Mouse (Mus musculus): ENCODE measurements around the gene Galnt9. TPM values are rescaled to one million over a fixed set of nuclear protein-coding genes. Genes with fewer than 3 reads are reported as not detected.
A peak's percentile ranks its signal among the peaks of the same experiment; 100 is the strongest.

Galnt9 gene
- polyA plus RNA-seq, 1 experiment: 0.02 TPM

- H3K27me3 ChIP-seq (ENCODE audit: control insufficient read depth, insufficient read depth, insufficient read length): no peaks in the 10 kb centered on the region
- no peak for TF ChIP-seq MYOG (IDR thresholded peaks at IDR 0.05; ENCODE audit: control insufficient read depth, extremely low read depth, insufficient read length)
- no peak for TF ChIP-seq USF1 (IDR thresholded peaks at IDR 0.05; ENCODE audit: low read depth)
- TF ChIP-seq CEBPB (IDR thresholded peaks at IDR 0.05; ENCODE audit: low read depth): no peak
- TF ChIP-seq FOSL1 (IDR thresholded peaks at IDR 0.05; ENCODE audit: insufficient read depth, low read length, poor library complexity, severe bottlenecking): no peak
- no peak for TF ChIP-seq MYOD1 (IDR thresholded peaks at IDR 0.05; ENCODE audit: control insufficient read depth, insufficient read length, low read depth)
- TF ChIP-seq CTCF (IDR thresholded peaks at IDR 0.05; ENCODE audit: control insufficient read depth, insufficient read depth, insufficient read length): no peak
- no peak for TF ChIP-seq MAX (IDR thresholded peaks at IDR 0.05)
- no peak overlapping the region for H3K4me3 ChIP-seq (ENCODE audit: insufficient read depth, poor library complexity, severe bottlenecking)
- no peaks in the 10 kb centered on the region for H3K79me2 ChIP-seq (ENCODE audit: control insufficient read depth, insufficient read depth)
- no peaks in the 10 kb centered on the region for H3K36me3 ChIP-seq (ENCODE audit: control insufficient read depth, insufficient read depth)
- no peaks in the 10 kb centered on the region for H3K79me3 ChIP-seq (ENCODE audit: low read depth)
- no peak overlapping the region for H3ac ChIP-seq (ENCODE audit: control insufficient read depth, insufficient read length, low read depth)
These were observed 92.0 kb downstream of the Galnt9 start for GRCm38 (mm10) chr5:110635951-110636707.

- Histone ChIP-seq H3K36me3 (ENCODE audit: control insufficient read depth, insufficient read depth) (no peaks in the 10 kb centered on the region), H3K27me3 (ENCODE audit: control insufficient read depth, insufficient read depth, insufficient read length) (no peaks in the 10 kb centered on the region), H3K79me3 (ENCODE audit: low read depth) (no peaks in the 10 kb centered on the region), H3ac (ENCODE audit: control insufficient read depth, insufficient read length, low read depth) (no peak overlapping the region), H3K4me3 (ENCODE audit: insufficient read depth, poor library complexity, severe bottlenecking) (no peak overlapping the region), H3K79me2 (ENCODE audit: control insufficient read depth, insufficient read depth) (no peaks in the 10 kb centered on the region)
- TF ChIP-seq MYOG (IDR thresholded peaks at IDR 0.05; ENCODE audit: control insufficient read depth, extremely low read depth, insufficient read length) (no peak), FOSL1 (IDR thresholded peaks at IDR 0.05; ENCODE audit: insufficient read depth, low read length, poor library complexity, severe bottlenecking) (no peak), CTCF (IDR thresholded peaks at IDR 0.05; ENCODE audit: control insufficient read depth, insufficient read depth, insufficient read length) (no peak)
These were observed 94.3 kb downstream of the Galnt9 start for GRCm38 (mm10) chr5:110638306-110639074.

- Histone ChIP-seq H3K27me3 (ENCODE audit: control insufficient read depth, insufficient read depth, insufficient read length) (no peaks in the 10 kb centered on the region), H3K36me3 (ENCODE audit: control insufficient read depth, insufficient read depth) (no peaks in the 10 kb centered on the region), H3K4me3 (ENCODE audit: insufficient read depth, poor library complexity, severe bottlenecking) (no peak overlapping the region), H3ac (ENCODE audit: control insufficient read depth, insufficient read length, low read depth) (peak overlapping the region; percentile 52), H3K79me2 (ENCODE audit: control insufficient read depth, insufficient read depth) (no peaks in the 10 kb centered on the region), H3K79me3 (ENCODE audit: low read depth) (no peaks in the 10 kb centered on the region)
- no peak for TF ChIP-seq FOSL1 (IDR thresholded peaks at IDR 0.05; ENCODE audit: insufficient read depth, low read length, poor library complexity, severe bottlenecking)
These were observed 95.3 kb downstream of the Galnt9 start for GRCm38 (mm10) chr5:110639459-110639858.

- H3K36me3 ChIP-seq (ENCODE audit: control insufficient read depth, insufficient read depth): peaks cover 58% of the 10 kb centered on the region
- H3K79me2 ChIP-seq (ENCODE audit: control insufficient read depth, insufficient read depth): peaks cover 1% of the 10 kb centered on the region
- H3ac ChIP-seq (ENCODE audit: control insufficient read depth, insufficient read length, low read depth): no peak overlapping the region
- H3K79me3 ChIP-seq (ENCODE audit: low read depth): peaks cover 1% of the 10 kb centered on the region
- no peaks in the 10 kb centered on the region for H3K27me3 ChIP-seq (ENCODE audit: control insufficient read depth, insufficient read depth, insufficient read length)
- no peak overlapping the region for H3K4me3 ChIP-seq (ENCODE audit: insufficient read depth, poor library complexity, severe bottlenecking)
- TF ChIP-seq CEBPB (IDR thresholded peaks at IDR 0.05; ENCODE audit: low read depth) (no peak), USF1 (IDR thresholded peaks at IDR 0.05; ENCODE audit: low read depth) (no peak), MAX (IDR thresholded peaks at IDR 0.05) (no peak)
These were observed 102.2 kb downstream of the Galnt9 start for GRCm38 (mm10) chr5:110646377-110646776.

GRCm38 (mm10) chr5:110652719-110653648 is 108.8 kb downstream of the Galnt9 start, which contains the start of the genes Noc4l and Ddx51:
TSS of gene Noc4l (minus strand) at chr5:110653417.
TSS of gene Ddx51 (plus strand) at chr5:110653451.
- no peaks in the 10 kb centered on the region for H3K27me3 ChIP-seq (ENCODE audit: control insufficient read depth, insufficient read depth, insufficient read length)
- TF ChIP-seq MYOD1 (IDR thresholded peaks at IDR 0.05; ENCODE audit: control insufficient read depth, insufficient read length, low read depth) (no peak), CTCF (IDR thresholded peaks at IDR 0.05; ENCODE audit: control insufficient read depth, insufficient read depth, insufficient read length) (peak; percentile 0)
- peaks cover 63% of the 10 kb centered on the region for H3K36me3 ChIP-seq (ENCODE audit: control insufficient read depth, insufficient read depth)
- peak within 1 kb of the TSS; percentile 94 for H3ac ChIP-seq (ENCODE audit: control insufficient read depth, insufficient read length, low read depth)
- peaks cover 43% of the 10 kb centered on the region for H3K79me2 ChIP-seq (ENCODE audit: control insufficient read depth, insufficient read depth)
- peak within 1 kb of the TSS; percentile 91 for H3K4me3 ChIP-seq (ENCODE audit: insufficient read depth, poor library complexity, severe bottlenecking)
- peaks cover 23% of the 10 kb centered on the region for H3K79me3 ChIP-seq (ENCODE audit: low read depth)
